Mouse (Mus musculus) heart, adult 9 months (tissue): ENCODE data around the gene Hba-a2.

Experiments used
- DNase-seq, 2 experiments: peaks; one replicate each; pipeline ENCODE4 v3.0.0; 2022; ENCODE audit warnings: low spot score in 2 of 2

Gene Hba-a2

DNA sequence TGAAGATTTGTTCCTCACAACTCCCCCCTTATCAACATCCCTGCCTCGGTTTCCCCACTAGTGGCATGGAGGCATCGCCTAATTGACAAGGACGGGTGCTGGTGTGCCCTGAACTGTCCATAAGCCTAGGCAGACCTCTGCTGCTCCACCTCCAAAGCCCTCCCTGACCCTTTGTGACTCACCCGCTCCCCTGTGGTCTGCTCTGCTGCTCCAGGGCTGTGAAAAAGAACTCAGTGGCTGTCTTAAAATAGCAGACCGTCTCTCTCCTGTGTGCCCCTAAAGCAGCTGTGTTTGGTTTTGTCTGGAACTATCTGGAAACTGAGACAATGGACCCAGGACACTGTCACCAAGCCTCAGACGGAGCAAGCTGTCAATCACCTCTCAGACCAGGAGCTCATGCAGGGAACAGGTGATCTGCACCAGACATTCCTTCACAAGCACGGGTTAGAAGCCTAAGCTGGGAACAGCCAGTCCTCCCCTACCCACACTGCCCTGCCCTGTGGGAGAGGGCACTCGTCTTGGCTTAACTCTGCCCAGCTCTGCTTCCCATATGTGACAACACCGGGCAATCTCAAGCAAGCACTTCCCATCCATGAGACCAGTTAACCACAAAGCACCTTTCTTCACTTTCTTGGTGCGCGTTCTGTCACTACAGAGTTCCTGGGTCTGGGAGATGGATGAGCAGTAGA is 24.4 kb downstream of the Hba-a2 start:
- DNase-seq: no peak

DNA sequence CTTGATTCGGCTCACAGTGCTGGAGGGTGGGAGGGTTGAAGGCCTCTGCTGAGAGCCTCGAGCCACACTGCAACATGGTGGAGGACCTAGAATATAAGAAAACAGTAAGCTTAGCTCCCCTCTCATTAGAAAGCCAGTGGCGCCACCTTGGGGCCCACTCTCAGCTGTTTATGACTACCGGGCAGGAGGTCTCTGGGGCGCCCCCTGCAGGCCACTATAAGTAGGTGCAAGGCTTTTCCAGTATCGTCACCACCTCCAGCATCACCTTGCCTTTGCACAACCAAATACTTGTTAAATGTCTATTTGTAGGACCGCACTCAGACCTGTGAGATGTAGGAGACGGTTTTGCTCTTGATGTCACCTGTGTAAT is 24.9 kb downstream of the Hba-a2 start:
- peak in 1 of 2 experiments; percentile 29 for DNase-seq

GRCm38 (mm10) chr11:32324609-32325008 is 28.3 kb downstream of the Hba-a2 start:
- peak; percentile 67 to 80 for DNase-seq

GRCm38 (mm10) chr11:32331075-32331474 is 34.8 kb downstream of the Hba-a2 start:
- DNase-seq: peak; percentile 52 to 74

GRCm38 (mm10) chr11:32331861-32332260 is 35.6 kb downstream of the Hba-a2 start:
- DNase-seq: no peak

- DNase-seq: no peak
These were observed 36.9 kb downstream of the Hba-a2 start for GRCm38 (mm10) chr11:32333235-32333634.

- DNase-seq: peak; percentile 51 to 60
These were observed 40.2 kb downstream of the Hba-a2 start for GRCm38 (mm10) chr11:32336435-32336907.

GRCm38 (mm10) chr11:32339131-32339531 is 42.8 kb downstream of the Hba-a2 start:
- peak; percentile 70 to 76 for DNase-seq

- DNase-seq: no peak
These were observed 44.5 kb downstream of the Hba-a2 start for GRCm38 (mm10) chr11:32340476-32341473.

DNA sequence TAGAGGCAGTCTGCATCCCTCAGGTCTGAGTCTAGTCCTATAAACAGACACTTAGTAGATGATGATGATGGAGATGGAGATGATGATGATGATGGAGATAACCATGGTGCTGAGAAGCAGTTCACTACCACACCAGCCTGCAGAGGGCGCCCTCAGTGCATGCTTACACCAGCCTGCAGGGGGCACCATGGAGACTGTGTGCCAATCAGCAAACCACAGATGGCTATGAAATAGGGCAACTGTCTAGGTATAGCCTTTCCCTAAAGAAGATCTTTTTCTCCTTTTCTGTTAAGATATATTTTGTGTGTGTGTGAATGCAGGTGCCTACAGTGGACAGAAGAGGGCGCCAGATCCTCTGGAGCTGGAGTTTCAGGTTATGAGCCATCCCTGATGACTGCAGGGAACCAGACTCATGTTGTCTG is 46.5 kb downstream of the Hba-a2 start:
- DNase-seq: no peak

GRCm38 (mm10) chr11:32343350-32343749 is 47.1 kb downstream of the Hba-a2 start:
- DNase-seq: no peak

- no peak for DNase-seq
These were observed 49.4 kb downstream of the Hba-a2 start for GRCm38 (mm10) chr11:32345504-32346297.
